Mouse (Mus musculus) layer of hippocampus, adult 11-12 months (tissue): ENCODE data around the gene Atrnl1.
A peak's percentile ranks its signal among the peaks of the same experiment; 100 is the strongest.
"Not testable (repeated sequence)": the region's sequence is repeated elsewhere in the genome, so short reads cannot be mapped to it uniquely, and the experiment has no call there.

ENCODE experiments used
- DNase-seq: peaks from one replicate; pipeline ENCODE4 v3.0.0; 2022; ENCODE audit warnings: low spot score

Gene Atrnl1

DNA sequence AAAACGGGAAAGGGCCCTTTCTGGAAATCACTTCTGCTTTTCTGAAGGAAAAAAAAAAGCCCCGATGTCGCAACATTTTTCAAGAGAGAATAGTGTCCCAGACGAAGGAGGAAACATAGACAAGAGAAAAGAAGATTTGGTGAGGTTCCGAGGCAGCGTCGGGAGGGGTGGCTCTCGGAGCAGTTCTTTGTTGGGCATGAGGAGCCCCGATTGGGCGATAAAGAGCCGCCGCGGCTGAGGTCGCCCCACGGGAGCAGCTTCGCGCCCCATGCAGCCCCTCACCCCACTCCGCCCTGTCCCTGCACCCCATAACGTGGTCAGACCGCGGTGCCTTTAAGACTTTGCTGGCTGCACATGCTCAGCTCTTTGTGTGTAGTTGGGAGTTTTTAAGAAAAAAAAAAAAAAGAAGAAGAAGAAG lies 767 bp upstream of the Atrnl1 start:
- no peak for DNase-seq

DNA sequence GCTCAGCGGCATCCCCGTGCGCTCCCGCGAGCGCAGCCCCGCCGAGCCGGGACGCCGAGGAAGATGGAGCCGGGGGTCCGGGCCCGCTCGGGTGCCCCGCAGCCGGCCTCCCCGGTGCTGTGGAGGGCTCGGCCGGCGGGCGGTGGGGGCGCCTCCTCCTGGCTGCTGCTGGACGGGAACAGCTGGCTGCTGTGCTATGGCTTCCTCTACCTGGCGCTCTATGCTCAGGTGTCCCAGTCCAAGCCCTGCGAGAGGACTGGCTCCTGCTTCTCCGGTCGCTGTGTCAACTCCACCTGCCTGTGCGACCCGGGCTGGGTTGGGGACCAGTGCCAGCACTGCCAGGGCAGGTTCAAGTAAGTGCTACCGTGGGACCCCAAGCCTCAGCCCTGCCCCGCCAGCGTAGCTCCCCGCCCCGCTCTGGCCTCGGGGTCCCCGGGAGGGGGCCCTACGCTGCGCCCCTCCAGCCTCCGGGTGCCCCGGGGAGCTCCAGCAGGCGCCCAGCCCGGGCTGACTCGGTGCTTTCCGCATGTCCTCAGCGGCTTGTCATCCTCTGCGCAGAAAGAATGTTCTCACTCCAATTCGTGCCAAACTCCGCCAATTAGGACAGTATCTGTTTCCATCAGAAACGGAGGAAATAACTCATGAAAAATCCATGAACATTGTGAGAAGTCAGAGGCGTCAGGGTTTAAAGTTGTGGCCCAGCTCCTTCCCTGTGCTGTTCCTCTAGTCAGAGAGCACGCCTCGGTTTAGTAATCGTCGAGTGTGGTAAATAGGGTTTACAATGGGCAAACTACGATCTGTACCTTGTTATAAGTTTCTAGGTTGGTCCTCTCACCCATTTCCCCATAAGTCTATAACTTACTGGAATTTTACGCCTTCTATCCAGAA lies 701 bp downstream of the Atrnl1 start:
- peak; percentile 29 for DNase-seq

DNA sequence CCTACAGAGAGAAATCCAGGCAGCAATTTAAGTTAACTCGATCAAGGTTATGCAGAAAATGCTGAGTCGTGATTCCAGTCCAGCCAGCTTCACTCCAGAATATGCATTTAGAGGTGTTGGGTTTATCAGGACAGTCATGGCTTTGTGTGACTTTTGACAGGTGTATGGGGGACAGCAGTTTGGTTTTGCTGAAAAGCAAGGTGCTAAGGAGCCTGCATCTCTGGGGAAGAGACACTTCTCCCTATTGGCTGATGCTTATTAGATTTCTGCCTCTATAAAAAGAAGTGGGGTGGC lies 1.3 kb downstream of the Atrnl1 start:
- DNase-seq: no peak

DNA sequence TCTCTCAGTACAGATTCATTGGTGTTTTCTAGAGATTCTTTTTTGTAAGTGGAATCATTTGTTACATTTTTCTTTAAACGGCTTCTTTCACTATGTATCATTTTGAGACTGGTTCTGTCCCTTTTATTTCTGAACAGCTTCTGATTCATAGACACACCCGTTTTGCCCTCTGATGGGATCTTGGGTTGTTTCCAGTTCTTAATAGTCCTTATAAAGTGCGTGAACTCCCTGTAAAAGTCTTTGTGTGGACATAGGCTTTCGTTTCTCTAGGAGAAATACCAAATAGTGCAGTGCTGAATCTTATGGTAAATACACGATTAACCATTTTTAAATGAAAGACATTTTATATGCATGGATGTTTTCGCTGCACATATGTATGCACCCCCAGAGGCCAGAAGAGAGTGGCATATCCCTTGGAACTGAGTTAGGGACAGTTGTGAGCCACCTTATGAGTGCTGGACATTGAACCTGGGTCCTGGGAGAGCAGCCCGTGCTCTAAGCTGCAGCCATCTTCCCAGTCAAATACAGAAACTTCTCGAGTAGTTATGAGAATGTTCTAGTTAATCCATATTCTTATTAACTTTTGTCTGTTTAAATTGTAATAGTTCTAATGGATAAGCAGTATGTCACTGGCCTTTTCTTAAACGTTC lies 5.3 kb downstream of the Atrnl1 start:
- DNase-seq: no peak

DNA sequence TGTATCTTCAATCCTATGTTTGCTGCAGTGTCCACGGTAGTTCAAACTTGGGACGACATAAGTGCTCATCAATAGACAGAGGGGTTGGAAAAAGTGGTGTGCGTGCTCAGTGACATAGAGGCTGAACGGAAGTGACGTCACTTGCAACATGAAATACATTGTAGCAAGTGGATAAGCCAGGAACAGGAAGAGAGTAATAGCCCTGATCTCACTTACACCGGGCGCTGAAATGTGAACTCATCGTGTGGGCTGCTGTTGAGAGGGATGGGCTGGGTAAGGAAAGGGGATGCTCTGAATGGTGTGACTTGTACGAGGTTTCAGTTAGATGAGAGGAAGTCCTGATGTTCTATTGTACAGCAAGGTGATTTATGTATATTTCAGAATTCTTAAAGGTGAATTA lies 8.3 kb downstream of the Atrnl1 start:
- DNase-seq: no peak

DNA sequence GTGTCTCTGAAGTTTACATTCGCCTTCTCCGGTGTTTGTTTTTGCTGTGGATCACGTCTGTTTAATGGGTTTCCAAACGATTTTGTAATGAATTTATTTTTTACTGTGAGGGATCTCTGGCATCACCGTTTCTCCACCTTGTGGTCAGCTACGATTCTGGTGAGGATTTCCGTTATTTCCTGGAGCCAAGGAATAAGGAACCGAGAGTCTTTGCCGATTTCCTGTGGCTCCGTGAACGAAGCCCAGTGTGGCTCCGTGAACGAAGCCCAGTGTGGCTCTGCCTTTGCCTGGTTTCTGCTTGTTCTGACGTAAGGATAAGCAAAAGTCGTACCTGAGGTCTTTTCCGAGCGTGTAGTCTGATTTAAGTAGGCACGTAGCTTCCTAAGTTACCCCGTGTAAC lies 11.0 kb downstream of the Atrnl1 start:
- no peak for DNase-seq

DNA sequence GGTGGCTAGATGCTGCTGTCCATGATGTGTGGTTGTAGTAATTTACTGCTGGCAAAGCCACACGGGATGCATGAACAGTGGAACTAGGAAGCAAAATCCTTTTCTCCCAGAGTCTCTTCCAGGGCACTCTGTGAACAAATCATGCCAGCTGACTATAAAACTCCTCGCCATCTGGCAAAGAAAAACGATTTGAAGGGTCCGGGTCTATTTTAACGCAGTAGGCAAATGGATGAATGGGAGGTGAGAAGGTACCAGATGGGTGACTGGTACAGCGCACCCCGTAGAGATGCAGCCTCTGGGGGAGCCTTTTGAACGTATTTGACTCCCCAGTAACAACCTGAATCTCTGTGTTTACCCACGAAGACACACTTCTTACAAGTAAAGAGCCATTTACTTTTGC lies 14.9 kb downstream of the Atrnl1 start:
- peak; percentile 54 for DNase-seq

DNA sequence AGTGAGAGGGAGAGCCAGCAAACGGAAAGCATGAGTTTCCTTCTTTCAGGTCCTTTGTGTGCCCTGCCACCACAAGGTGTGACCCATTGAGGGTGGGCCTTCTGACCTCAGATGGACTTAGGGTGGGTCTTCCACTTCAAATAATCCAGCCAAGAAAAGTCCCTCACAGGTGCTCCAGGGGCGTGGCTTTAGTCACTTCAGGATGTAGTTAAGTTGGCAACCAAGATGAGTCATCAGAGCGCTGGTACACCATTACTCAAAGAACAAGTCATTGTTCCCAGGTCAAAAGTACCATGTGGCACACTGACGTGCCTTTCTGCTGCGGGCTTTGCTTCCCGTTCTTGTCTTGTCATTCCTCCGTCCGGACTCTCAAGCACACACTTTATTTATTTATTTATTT lies 16.4 kb downstream of the Atrnl1 start:
- DNase-seq: no peak

DNA sequence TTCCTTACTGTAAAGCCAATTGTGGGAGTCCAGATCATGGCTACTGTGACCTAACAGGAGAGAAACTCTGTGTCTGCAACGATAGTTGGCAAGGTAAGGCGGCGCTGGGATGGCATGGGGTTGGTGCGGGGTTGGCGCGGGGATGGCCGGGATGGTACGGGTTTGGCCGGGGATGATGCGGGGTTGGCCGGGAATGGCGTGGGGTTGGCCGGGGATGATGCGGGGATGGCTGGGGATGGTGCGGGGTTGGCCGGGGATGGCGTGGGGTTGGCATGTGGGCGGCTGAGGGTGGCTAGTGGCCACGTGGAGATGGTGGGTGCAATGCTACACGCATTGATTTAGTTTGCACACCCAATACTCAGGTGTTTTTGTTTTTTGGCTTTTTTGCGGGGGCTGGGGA lies 31.7 kb downstream of the Atrnl1 start:
- no peak for DNase-seq

DNA sequence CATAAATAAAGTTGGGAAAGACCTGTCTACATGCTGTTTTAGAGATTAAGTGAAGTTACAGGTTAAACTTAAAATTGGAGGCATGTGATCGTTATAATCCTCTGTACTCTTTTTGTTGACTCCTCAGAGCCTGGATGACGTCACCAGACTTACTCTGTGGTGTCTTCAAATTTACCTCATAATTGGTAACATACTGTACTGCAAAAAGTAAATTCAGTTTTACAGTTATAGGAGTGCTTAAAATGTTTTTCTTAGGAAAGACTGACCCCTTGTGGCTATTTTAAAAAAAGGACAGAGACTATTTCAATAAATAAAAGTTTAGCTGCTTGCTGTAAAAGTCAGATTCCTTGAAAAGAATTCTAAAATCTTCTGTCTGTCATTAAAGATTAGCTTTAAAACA lies 32.1 kb downstream of the Atrnl1 start:
- DNase-seq: no peak

DNA sequence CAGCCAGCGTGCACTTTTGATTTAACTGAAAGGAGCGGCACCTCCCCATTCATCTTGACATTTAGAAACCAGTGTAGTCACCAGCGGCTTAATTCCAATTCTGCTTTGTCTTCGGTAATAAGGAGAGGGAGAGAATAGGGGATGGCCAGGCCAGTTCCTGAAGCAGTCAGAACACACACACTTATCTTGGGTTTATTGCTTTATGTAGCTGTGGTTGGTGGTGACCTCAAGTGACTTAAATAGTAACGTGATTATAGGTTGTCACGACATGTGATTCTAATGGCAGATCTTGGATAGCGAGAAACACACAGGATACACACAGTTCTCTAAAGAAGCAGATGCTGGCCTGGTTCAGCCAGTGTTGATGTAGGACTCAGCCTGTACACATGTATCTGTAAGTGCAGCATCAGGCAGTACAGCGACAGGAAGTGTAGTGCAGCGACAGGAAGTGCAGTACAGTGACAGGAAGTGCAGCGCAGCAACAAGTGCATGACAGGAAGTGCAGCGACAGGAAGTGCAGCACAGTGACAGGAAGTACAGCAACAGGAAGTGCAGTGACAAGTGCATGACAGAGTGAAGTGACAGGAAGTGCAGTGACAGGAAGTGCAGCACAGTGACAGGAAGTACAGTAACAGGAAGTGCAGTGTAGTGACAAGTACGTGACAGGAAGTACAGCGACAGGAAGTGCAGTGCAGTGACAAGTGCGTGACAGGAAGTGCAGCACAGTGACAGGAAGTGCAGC lies 37.5 kb downstream of the Atrnl1 start:
- DNase-seq: no peak

DNA sequence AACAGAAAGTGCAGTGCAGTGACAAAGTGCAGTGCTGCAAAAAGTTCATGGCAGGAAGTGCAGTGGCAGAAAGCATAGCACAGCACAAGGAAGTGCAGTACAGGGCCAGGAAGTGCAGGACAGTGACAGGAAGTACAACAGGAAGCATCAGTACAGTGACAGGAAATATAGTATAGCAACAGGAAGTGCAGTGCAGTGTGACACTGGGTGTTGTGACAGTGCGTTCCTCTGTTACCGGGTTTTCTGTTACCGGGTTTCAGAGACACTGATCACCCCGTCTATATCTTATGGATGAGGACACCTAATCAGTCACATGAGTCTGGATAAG lies 38.1 kb downstream of the Atrnl1 start:
- DNase-seq: no peak

DNA sequence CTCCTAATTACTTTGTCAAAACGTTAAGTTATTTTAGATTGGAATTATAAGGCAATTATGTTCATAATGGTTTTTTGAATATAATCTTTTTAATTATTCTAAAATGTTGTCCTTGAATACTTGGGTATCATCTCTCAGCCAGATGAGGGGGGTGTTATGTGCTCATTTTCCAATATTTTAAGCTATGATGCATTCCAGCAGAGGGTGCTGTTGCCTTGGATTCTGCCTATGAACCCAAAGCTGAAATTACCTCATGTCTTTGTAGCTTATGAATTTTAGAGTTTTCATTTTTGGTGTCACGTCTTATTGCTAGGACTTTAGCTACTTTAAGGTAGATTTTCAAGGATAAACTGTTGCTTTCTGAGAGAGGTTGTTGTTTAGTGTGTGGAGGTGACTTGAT lies 44.2 kb downstream of the Atrnl1 start:
- DNase-seq: peak; percentile 77

DNA sequence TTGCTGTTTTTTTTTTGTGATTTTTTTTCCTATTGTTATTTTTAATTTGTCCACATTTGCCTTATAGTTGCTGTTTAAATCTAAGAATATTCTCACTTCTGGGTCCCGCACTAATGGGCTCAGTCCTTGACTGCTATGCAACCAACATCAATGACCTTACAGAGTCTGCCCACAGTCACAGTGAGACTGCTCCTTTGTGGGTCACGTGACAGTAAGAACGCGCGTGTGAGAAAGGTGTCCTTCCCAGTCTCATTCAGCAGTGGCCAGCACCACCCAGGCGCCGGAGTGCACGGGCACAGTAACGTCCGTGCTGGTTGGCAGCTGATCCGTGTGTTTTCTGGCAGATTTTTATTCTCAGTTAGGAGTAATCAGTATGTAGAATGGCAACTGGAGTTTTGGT lies 44.7 kb downstream of the Atrnl1 start:
- no peak for DNase-seq

DNA sequence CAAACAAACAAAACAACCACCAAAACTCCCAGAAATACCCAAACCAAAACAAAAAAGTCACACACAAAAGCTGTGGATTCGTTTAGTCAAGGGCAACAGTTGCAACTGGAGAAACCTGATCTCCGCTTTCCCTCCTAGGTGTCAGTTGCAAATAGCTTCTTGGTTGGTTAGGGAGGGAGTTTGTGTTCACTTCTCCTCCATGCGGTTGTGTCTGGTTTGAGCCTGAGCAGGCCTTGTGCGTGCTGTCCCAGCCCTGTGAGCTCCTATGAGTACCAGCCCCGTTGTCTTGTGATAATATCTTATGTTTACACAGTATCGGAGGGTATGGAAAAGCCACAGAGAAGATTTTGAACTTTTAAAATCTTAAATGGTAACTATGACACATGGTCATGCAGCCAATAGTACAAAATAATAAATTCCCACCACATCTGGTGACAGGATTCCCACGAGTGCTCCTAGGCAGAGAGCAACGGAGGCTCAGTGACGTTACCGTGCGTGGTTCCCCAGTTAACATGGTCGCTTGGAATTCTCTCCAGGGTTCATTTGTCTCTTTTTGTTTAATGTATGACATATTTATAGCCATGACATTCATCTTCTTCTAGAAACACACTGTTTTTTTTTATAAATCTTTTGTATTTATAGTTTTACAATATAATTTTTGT lies 46.7 kb downstream of the Atrnl1 start:
- DNase-seq: no peak

DNA sequence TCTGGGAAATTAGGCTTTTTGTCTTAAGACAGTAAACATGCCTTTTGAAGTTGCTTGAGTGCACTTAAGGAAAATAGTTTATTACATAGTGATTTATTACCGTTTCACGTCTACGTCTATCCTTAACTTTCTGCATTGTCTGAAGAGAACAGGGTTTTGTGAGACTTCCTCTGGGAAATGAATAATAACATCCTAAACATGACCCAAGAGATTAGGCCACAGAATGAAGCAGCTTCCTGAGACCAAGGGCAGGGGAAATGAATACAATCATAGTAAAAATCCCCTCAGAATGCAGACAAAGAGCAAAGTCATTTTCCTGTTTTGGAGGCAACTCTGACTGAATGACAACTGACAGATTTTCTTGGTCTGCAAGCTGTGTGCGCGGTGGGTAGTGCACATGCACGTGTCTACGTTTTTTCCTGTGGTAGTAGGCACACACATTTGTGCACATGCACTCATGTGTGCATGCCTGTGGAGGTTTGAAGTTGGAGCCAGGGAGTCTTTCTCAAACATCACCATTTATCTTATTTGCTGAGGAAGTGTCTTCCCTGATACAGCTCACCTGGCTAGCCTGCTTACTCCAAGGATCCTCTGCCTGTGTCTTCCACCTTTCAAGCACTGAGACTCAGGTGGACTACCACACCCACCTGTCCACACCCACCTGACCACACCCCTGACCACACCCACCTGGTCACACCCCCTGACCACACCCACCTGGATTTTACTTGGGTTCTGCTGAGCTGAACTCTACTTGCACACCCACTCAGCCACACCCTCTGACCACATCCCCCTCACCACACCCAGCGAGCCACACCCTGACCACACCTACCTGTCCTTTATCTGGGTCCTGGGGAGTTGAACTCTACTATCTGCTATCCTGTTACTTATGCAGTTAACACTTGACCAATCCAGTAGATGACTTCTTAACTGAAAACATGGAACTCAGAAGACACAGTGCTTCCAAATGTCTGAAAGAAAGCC lies 47.6 kb downstream of the Atrnl1 start:
- DNase-seq: no peak

DNA sequence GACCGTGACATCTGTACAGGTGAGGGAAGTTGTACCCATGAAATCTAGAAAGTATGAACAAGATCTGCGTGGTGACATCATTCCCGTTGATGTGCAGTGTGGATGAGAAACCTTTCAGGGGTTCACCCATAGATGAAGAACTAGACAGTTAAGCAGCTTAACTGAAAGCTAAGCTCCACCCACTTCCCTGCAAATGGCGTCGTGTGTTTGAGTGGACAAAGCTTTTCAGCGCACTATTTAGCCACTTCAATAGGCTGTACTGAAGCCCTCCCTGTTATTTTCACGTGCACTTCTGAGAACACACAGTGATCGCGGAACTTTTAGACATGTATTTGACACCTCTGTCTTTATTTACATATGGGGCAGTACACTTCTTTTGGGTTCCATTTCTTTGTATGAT lies 56.2 kb downstream of the Atrnl1 start:
- no peak for DNase-seq

DNA sequence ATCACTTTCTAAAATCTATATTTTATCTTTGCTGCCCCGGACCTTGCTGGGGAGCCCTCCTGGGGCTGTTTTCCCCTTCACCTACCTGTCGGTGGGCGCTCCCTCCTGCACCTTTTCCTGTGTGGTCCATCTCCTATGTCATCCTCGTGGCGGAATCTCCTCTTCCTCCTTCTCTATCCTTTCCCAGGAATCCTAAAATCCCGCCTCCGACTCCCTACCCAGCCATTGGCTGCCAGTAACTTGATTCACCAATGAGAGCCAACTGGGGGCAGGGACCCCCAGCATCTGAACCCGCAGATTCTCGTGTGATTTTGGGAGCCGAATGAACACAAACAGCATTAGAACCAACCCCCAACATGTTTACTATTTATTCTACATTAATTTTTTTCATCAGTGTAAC lies 57.1 kb downstream of the Atrnl1 start:
- DNase-seq: no peak

DNA sequence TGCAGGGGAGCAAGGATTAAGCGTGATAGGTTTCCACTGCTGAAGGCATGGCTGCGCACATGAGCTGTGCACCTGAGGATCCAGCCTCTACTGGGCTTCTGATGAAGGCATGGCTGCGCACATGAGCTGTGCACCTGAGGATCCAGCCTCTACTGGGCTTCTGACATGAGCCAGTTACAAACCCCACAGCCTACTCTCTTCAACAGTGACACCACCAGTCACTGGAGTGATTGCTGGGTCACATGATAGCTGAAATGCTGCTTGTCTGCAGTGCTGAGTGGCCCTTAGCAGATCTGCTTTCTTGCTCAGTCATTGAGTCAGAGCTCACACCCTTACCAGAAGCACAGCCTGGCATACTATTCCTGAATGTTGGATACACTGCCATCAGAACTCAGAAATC lies 68.6 kb downstream of the Atrnl1 start:
- no peak for DNase-seq

DNA sequence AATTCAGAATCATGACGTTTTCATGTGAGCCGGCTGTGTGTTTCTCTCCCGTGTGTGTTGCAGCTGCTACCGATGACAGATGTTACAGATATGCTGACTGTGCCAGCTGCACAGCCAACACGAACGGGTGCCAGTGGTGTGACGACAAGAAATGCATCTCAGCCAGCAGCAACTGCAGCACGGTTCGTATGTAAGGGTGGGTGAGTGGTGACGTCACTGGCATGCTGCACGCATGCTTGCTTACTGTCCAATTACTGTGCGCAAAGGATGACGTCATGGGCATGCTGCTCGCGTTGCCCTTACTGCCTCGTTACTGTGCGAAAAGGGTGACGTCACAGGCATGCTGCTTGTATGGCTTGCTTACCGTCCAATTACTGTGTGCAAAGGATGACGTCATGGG lies 75.8 kb downstream of the Atrnl1 start:
- DNase-seq: peak; percentile 39

DNA sequence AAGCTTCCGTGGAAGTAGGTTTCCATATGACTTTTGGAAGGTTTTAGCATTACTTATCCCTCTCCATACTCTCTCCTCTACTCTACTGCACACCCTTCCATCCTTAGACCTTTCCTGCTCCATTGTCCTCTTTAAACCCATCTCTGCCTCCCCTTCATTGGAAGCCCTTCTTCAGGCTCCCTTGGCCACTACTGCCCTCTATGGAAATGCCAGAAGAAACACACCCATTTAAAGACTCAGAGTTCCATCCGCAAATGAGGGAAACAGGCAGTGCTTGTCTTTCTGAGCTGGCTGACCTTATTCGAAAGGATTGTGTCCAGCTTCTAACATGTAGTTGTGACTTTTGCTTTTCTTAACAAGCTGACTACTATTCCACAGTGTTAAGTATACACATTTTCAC lies 81.7 kb downstream of the Atrnl1 start:
- DNase-seq: no peak

DNA sequence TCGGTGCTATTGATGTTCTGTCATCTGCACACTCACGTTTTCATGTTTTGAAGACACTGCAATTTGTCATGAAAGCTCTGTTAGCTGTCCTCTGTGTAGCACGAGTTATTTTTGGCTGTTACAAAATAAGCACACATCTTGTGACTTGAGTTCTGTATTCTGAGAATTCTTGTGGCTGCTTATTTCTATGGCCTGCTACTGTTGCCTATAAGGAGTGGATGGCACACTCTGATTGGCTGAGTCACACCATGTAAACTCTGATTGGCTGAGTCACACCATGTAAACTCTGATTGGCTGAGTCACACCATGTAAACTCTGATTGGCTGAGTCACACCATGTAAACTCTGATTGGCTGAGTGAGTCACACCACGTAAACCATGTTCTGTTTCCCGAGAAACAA lies 85.9 kb downstream of the Atrnl1 start:
- not testable (repeated sequence) for DNase-seq
